Mouse (Mus musculus): ENCODE measurements at regions not wholly inside any gene's neighbourhood (a gene's known extent, or its start where the extent isn't known, plus 50 kb on each side); places are given as distances from the start of the nearest gene placed in this dataset.
"Not testable (repeated sequence)": the region's sequence is repeated elsewhere in the genome, so short reads cannot be mapped to it uniquely, and the experiment has no call there.

DNA sequence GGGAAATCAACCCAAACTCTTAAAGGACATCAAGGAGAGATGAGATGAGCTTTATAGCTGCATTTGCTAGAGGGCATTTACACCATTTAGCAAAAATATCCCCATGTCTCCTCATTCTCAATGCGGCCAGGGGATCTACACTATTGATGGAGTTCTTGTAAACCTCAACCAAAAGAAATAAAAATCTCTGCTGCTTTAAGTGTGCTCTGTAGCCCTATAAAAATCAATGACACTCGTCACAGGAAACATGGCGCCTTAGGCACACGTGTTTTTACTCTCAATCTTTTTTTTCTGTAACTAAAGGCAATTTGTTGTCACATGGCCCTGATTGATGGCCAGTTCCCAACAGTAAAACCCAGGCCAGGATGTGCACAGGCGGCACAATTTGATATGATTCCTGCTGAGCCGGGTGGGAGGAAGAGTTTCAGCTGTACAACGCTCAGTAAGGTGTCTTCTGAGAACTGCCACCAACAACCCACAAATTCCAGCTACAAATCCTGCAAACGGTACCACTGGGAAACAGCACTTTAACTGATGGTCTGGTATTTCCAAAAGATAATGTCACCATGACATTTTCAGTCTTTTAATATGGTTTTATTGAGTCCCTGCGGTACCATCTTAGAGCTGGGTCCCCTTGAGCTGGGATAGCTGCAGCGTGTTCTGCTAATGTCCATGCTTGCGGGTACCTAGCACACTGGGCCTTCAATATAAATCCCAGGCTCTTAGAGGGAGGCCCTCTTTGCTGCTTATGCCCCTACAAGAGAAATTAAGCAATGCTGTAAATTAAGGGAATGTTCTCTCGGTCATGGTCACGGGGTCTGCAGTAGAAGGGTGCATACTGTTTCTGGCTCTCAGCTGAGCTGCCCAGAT lies 78.8 kb downstream of the Tpbg start:
- no peak for DNase-seq (ENCODE audit: low read depth, low spot score)

DNA sequence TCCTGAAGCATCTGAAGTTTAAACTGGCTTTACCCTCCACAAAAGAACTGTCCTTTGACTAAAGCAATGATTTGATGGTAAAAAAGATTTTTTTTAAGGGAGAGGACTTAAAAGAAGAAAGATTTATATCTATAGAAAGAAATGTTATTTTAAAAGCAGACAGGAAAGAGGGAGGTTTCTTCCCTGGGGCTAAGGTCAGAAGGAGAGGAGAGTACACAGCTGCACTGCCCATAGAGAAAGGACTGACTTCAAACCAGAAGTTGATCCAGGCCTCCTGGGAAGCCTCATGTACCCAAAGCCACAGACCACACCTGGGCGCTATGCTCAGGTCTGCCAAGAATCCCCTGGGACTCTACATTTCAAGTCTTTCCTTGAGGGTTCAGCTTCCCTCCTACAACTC lies 83.1 kb downstream of the Tpbg start:
- no peak for DNase-seq (ENCODE audit: low read depth, low spot score)

DNA sequence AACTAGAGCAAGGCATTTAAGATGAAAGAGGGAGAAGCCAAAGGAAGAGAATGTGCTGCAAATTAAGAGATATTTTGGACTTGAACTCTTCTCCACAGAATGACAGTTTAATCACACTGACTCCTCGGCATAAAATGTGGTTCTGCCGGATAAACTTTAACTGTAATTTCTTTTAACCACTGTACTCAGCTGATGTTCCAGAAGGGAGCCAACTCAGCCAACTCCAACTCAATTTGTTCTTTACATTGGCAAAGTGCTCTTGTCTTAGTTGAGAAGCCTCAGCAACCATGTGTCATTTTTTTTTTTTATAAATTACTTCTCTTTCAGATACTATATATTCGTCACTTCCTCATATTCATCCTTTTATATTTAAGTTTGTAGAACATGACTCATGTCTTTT lies 90.0 kb downstream of the Tpbg start:
- peak; percentile 47 for DNase-seq (ENCODE audit: low read depth, low spot score)

DNA sequence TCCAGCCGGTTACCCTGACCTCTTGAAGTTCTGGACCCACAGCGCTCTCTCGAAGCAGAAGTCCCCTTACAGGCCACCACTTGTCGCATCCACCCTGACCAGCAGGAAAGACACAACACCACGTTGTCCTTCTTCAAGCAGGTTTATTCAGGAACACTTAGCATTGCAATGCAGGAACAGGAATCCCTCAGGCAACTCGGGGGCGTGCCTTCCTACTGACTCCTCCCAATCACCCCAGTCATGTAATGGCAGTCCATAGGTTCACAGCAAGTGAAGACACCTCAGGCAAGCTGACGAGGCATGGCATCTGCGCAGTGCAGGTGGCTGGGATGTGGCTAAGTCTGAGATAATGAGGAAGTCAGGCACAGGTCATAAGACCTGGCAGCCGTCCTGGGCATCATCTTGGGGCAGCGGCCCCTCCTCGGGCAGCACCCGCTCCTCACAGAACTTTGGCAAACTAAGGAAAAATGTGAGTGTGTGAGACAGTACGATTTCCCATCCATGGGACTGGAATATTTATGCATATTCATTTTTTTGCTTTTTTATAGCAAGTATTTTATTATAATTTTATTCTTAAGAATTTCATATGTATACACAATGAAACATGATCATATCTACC lies 101.0 kb downstream of the Tpbg start:
- not testable (repeated sequence) for DNase-seq (ENCODE audit: low read depth, low spot score)

DNA sequence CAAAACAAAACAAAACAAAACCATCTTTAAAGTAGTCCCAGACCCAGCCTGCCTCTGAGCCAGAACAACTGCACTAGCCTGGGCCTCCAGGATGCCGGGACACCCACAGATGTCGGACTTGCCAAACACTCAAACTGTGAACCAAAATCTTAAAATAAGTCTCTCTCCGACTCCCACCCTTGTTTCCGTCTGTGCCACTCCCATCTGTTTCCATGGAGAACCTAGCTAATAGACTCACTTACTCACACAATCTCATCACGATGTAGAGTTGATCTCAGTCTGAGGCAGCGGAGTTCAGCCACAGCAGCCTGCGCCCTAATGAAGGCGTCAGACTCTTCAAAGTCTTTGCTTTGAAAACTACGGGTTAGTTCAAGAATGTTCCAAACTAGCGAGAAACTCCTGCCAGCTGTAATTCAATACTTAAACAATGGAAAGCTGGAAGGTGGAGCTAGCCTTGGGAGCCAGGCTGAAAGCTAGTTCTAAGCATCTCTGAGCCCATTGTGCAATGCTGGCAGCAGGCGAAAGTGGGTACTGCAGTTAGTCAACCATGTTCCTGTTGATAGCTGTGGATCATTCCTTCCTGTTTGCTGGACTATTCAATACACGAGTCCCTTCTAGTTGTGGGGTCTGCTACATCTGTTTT lies 106.4 kb downstream of the Tpbg start:
- peak; percentile 80 for DNase-seq (ENCODE audit: low read depth, low spot score)

DNA sequence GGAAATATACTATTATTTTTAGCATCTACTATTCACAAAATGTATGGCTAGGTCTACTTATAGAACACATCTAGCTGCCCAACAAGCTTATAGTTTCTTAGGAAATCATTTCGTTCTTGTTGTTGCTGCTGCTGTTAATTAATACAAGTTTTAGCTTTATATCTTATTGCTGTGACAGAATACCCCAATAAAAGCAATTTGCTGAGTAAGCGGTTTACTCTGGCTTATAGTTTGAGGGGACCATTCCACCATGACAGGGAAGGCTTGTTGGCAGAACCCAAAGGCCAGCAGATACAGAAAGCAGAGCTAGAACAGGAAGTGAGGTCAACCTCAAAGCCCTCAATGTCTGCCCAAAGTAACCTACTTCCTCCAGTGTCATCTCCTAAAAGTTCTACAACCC lies 109.6 kb downstream of the Tpbg start:
- DNase-seq (ENCODE audit: low read depth, low spot score) = no peak

DNA sequence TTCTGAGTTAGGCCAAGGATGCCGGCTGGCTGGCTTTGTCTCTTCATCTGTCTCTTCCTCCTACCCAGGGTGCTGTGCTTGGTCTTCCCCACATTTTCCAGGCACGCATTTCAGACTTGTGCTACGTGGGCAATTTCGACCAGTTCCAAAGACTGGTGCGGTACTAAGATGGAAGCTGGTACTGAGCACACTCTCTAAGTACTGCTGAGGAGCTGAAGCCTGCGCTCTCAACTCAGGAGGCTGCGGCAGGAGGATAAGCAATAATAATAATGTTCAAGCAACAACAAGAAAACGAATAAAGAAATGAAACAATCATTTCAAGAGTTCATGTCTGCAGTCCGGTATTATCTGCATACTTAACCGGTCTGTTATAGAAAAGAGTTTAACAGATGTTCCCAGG lies 127.9 kb downstream of the Tpbg start:
- DNase-seq (ENCODE audit: low read depth, low spot score) = no peak

DNA sequence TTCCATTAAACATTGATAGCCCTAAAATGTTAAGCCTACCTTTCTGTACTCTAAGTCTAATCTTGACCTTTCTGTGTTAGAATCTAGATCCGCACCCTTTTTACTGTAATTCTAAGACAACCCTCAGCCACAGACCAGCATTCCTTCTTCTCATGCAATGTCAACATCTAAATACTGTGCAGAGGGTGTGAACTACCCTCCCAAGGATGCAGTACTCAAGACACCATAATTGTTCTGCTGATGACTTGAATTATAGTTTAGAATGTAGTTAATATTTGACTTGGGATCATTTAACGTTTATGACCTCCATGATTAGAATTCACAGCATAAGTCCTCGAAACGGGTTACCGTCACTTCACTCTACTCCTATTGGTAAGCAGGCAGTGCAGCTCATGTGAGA lies 139.2 kb downstream of the Tpbg start:
- DNase-seq (ENCODE audit: low read depth, low spot score) = no peak

DNA sequence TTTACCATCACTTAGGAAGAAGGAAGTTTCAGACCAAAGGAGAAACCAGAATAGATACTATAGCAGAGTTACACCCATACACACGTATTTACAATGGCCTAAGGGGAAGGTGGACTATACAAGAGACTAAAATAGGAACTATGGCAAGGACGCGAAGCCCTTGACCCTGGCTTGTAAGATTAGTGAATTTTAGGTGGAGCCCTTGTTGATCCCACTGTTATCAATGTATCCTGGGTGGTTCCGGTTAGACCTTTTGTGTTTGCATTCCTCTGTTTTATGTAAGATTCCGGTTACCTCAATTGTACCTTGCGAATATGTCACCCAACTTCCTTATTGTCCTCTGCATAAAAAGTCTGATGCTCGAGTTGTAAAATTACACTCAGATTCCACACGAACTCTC lies 141.3 kb downstream of the Tpbg start:
- DNase-seq (ENCODE audit: low read depth, low spot score) = not testable (repeated sequence)

DNA sequence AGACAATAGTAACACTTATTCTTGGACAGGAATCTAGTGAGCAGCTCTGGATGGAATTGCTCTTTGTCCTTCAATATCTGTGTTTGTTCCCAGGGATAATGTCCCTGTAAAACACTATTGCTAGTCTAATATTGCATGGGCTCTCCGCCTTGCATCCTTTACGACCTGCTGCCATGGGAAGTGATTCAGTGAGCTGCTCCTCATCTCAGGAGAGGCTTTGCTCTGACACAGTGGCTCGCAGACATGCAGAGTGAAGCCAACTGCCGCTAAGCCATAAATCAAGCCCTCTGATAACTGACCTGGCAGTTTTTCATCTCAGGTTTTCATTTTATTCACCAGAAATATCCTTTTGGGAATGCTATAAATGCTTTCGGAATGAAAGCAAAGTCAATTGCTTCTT lies 143.5 kb downstream of the Tpbg start:
- no peak for DNase-seq (ENCODE audit: low read depth, low spot score)

DNA sequence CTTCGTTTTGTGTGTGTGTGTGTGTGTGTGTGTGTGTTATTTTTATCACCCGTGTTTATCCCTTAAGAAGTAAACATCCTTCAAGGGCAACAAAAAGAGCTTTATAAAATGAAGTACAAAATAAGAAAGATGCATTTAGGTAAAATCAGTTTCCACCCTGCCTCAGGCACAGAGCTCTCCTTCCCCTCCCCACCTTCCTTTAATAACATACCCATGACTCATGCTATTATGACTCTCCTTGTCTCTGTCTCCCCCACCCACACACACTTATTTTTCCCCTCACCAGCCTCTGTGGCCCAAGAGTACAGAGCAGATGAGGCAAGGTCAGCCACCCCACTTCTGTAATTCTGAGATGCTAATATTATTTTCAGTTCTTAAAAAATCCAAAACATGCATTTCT lies 144.0 kb downstream of the Tpbg start:
- DNase-seq (ENCODE audit: low read depth, low spot score) = no peak

DNA sequence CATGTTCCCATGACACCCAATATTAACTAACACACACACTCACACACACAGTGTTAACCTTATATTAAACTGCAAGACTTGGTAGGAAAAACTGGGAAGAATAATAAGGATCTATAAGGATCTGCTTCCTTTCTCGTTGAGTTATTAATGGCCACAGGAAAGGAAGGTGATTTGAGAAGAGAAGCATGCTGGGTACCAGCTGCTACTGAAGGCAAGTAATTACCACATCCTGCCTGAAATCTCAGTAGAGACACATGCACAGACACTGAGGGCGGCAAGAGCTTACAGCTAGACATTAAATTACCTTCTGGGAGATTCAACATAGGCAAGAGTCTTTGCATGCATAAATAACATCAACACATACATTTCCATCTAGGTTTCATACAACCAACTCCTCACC lies 160.8 kb downstream of the Tpbg start:
- no peak for DNase-seq (ENCODE audit: low read depth, low spot score)

DNA sequence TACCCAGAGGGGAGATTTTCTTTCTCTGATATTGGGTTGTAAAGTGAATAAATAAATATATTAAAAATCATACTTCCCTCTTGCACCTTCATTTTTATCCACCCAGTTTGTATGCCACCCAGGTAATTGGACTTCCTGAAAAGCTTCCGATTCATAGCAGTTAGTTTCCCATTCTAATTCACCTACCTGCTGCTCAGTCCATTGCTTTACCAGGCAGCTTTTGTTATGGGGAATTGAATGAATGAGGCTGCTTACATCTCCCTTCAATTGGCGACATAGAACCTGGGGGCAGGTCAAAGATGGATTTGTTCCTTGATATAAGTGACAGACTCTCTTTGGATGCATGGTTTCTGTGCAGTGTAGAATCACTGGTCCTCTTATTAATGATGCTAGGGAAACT lies 169.5 kb downstream of the Tpbg start:
- DNase-seq (ENCODE audit: low read depth, low spot score) = no peak

DNA sequence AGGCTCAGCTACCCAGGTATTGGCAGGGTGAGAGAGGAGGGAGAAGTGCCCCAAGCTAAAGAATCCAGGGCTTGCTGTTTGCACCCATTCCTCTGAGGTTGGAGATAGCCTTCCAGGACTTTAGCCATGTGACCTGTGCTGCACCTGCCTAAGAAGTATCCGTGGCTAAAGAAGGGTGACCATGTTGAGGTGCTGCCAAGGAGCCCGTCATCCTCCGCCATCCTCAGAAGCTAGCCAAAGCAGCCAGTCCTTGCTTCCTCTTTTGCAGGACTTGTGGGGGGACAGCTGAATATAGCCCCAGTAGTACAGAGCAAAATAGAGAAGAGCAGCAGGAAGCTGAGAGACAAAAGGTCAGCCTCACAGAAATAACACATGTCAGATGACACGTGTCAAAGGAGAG lies 173.7 kb downstream of the Tpbg start:
- DNase-seq (ENCODE audit: low read depth, low spot score) = no peak

DNA sequence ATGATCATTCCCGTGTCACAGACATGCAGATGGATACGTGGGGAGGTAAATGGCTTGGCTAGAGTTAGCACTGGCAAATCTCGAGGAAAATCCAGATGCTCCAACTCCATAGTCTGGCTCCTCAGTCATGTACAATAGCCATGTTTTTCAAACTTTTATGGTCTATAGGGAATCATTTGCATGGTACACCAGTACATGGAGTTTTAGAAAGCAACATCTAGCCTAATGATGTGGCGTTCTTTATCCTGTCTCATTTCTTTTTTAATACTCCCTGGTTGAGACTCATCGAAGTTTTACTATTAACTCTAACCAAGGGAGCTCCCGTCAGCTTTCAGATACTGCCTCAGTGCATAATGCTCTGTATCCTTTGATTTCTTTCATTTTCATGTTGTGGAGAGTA lies 178.0 kb downstream of the Tpbg start:
- no peak for DNase-seq (ENCODE audit: low read depth, low spot score)

DNA sequence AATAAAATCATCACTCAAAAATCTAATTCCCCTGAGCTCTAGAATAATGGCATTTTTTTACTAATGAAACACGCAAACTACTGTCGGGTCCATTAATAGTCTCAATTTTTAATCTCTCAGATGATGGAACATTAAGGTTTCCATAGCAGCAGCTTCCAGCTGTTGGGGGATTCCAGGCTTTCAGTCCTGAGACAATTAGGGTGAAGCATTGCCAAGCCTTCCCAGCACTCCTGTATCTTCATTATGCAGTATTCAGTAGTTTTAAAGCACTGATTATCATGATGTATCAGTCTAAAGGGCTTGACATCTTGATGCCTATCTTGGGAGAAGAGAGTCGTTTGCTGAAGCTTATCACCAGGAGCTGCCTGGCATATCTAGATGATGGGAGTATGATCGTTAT lies 178.6 kb downstream of the Tpbg start:
- DNase-seq (ENCODE audit: low read depth, low spot score) = no peak

DNA sequence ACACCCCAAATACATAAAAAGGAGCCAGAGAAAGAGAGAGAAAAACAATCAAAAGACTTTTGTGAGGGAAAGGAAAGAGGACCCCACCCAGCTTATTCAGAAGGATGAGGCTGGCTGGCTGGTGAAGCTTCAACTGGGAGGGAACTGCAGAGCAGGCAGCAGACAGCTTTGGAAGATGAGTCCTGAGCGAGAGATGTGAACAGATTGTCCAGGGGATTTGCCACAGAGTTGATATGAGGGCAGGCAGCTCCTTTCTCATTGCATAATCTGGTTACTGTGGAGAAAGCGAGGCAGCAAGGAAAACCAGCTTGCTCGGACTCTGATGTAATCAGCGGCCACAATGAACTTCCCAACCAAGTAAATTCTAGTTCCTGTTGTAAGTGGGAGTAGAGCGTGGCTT lies 188.6 kb downstream of the Tpbg start:
- peak; percentile 19 for DNase-seq (ENCODE audit: low read depth, low spot score)

DNA sequence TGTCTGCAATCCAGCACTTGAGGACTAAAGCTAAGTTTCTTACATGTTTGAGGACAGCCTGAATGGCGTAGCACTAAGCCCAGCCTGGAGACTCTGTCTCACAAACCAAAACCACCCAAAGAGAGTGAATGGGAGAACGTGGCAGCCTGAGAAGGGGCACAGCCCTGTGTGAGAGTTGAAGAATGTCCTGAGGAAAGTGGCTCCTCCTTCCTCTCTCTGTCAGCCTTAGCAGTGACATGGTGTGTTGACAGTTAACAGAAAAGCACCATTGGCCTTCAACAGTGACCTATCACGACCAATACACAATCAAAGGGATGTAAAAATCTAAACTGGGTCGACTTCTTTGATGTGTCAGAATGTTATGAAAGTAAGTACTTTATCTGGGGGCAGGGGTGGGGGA lies 201.9 kb downstream of the Tpbg start:
- no peak for DNase-seq (ENCODE audit: low read depth, low spot score)

DNA sequence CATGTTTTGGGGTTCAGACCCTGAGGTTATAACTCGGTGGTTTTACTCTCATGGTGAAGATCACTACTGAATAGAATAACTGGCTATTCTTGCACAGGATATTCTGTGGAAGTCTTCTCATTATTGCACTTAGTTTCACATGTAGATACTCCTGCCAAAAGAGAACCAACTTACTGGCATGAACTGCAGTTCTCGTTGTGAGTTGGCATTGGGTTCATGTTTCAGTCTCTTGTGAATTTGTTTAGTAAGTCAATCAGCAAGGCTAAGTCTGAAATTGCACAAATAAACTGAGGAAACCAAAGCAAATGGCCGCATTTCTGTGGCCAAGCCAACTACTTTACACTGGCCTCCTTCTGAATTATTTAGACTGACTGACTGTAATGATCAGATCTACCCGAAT lies 215.9 kb downstream of the Tpbg start:
- DNase-seq (ENCODE audit: low read depth, low spot score) = no peak

DNA sequence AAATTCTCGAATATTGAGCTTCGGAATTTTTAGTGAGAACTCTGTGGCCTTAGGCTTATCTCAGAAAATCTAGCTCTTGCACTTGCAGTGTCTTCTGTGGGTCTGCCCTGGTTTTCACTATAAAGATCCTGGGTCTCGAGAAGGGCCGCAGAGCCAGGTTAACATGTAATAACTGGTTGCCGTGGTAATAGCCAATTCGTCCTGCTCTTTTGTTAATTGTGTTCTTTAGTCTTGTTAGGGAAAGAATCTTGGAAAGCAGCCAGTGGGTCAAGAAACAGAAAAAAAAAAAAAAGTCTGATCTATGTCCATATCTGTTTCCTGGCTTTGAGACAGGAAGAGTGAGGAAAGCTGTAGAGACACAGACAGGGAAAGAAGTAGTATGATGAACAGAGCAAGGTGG lies 217.9 kb downstream of the Tpbg start:
- no peak for DNase-seq (ENCODE audit: low read depth, low spot score)

DNA sequence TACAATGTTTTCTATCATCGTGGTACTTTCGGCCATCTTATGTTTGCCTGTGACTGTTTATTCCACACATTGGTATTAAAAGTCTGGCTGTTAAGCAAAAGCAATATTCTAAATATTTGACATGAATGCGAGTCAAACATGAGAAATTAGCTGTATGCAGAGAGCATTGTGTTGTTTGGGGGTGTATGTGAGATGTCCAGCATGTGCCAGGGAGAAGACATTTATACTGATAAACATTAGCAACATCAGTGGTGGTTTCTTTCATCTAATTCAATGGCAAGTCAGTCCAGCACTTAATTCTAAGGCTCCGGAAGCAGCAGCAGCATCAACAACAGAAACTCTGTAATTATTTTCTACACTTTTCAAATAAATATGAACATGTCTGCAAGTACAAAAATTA lies 219.1 kb downstream of the Tpbg start:
- DNase-seq (ENCODE audit: low read depth, low spot score) = no peak

DNA sequence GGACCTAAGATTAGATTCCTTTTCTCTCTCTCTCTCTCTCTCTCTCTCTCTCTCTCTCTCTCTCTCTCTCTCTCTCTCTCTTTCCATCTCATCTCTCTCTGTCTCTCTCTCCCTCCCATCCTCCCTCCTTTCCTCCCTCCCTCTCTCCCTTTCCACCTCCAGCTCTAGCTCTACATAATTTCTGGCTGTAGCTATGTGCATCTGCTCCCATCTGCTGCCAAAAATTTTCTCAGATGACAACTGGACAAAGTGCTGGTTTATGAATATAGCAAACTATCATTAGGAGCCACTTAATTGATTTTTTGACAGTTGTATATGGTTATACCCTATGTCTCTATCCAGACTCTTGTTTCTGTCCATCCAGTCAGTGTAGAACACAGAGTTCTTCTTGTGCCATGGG lies 237.1 kb downstream of the Tpbg start:
- peak; percentile 26 for DNase-seq (ENCODE audit: low read depth, low spot score)

DNA sequence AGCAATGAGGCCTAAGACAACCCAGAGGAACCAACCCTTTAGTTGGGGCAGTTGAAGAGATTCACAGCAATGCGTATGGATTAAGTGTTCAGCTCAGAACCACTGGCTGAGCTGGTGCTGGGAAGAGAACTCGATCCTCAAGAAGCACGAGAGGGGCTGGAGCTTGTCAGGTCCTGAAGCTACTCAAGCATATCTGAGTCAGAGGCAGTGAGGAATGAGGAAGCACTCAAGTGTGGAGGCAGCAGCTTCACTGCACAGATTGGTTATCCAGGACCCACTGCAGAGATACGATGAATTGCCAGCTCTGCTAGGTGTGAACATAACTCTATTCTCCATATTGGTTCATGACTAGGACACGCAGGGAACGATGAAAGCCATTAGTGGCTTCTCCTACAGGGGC lies 239.7 kb downstream of the Tpbg start:
- DNase-seq (ENCODE audit: low read depth, low spot score) = no peak

All from telencephalon, adult 2 months (tissue).